Mouse (Mus musculus): ENCODE data around the gene Rassf1. TPM values are rescaled to one million over a fixed set of nuclear protein-coding genes. Genes with fewer than 3 reads are reported as not detected.

Gene Rassf1
- polyA plus RNA-seq, 1 experiment = 63.4 TPM

DNA sequence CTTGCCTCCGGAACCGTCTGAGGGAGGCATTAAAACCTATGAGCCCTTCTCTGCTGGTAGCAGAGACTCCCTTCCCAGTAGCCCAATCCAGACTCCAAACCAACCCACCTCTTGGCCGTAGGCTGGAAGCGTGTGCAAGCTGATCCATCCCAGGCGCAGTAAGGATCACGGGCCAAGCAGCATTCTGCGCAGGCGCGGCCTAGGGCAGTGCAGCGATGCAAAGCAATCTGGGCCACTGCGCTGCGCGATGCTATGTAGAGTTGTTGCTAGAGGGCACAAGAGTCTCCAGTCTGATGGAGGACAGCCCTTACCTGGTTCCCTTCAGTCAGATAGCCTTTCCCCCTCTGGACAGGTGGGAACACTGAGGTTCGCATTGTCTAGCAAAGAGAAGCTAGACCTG, 48.5 kb downstream of the Rassf1 start:
- peaks cover 15% of the 10 kb centered on the region for H3K4me1 ChIP-seq (ENCODE audit: control insufficient read depth, insufficient read depth, low read length)
- peak overlapping the region; percentile 23 for H3K4me3 ChIP-seq (ENCODE audit: control insufficient read depth, low read depth, low read length)
- no peak overlapping the region for H3K27ac ChIP-seq (ENCODE audit: control insufficient read depth, insufficient read depth, low read depth, low read length)
- no peaks in the 10 kb centered on the region for H3K36me3 ChIP-seq (ENCODE audit: control insufficient read depth, insufficient read depth, low read length)
- TF ChIP-seq CTCF (IDR thresholded peaks at IDR 0.05; ENCODE audit: control insufficient read depth, insufficient read depth, insufficient replicate concordance, low read depth, low read length) (no peak), POLR2A (IDR thresholded peaks at IDR 0.05; ENCODE audit: control insufficient read depth, low read depth, low read length) (no peak)
- H3K27me3 ChIP-seq (ENCODE audit: control insufficient read depth, insufficient read depth, low read length) = no peaks in the 10 kb centered on the region

DNA sequence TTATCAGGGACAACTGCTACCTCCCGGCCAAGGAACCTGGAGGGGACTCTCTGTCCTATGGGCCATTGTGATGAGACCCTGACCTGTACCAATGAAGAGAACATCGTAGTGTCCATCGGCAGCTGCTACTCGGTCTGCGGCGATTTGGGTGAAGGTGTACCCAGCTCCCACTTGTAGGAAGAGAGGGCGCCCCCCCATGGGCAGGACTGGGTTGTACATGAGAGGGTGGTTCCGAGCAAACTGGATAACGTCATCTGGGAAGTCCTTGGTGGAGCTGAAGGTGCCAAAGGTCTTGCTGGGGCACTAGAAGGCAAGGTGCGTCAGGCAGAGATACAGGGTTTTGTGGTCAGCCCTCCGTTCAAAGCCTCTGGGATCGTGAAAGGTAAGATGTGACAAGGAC, 49.4 kb downstream of the Rassf1 start:
- no peak overlapping the region for H3K27ac ChIP-seq (ENCODE audit: control insufficient read depth, insufficient read depth, low read depth, low read length)
- TF ChIP-seq POLR2A (IDR thresholded peaks at IDR 0.05; ENCODE audit: control insufficient read depth, low read depth, low read length) (no peak), CTCF (IDR thresholded peaks at IDR 0.05; ENCODE audit: control insufficient read depth, insufficient read depth, insufficient replicate concordance, low read depth, low read length) (peak; percentile 22; the same call in 1 of the 2 replicates)
- H3K27me3 ChIP-seq (ENCODE audit: control insufficient read depth, insufficient read depth, low read length) = no peaks in the 10 kb centered on the region
- H3K4me3 ChIP-seq (ENCODE audit: control insufficient read depth, low read depth, low read length) = no peak overlapping the region
- H3K36me3 ChIP-seq (ENCODE audit: control insufficient read depth, insufficient read depth, low read length) = no peaks in the 10 kb centered on the region
- H3K4me1 ChIP-seq (ENCODE audit: control insufficient read depth, insufficient read depth, low read length) = peaks cover 15% of the 10 kb centered on the region

GRCm38 (mm10) chr9:107601275-107601674, 49.9 kb downstream of the Rassf1 start:
- TF ChIP-seq POLR2A (IDR thresholded peaks at IDR 0.05; ENCODE audit: control insufficient read depth, low read depth, low read length) (no peak), CTCF (IDR thresholded peaks at IDR 0.05; ENCODE audit: control insufficient read depth, insufficient read depth, insufficient replicate concordance, low read depth, low read length) (no peak)
- H3K4me1 ChIP-seq (ENCODE audit: control insufficient read depth, insufficient read depth, low read length) = peaks cover 15% of the 10 kb centered on the region
- H3K36me3 ChIP-seq (ENCODE audit: control insufficient read depth, insufficient read depth, low read length) = no peaks in the 10 kb centered on the region
- no peak overlapping the region for H3K27ac ChIP-seq (ENCODE audit: control insufficient read depth, insufficient read depth, low read depth, low read length)
- H3K4me3 ChIP-seq (ENCODE audit: control insufficient read depth, low read depth, low read length) = no peak overlapping the region
- H3K27me3 ChIP-seq (ENCODE audit: control insufficient read depth, insufficient read depth, low read length) = no peaks in the 10 kb centered on the region

GRCm38 (mm10) chr9:107602068-107602648, 50.8 kb downstream of the Rassf1 start:
- TF ChIP-seq POLR2A (IDR thresholded peaks at IDR 0.05; ENCODE audit: control insufficient read depth, low read depth, low read length) = no peak
- TF ChIP-seq CTCF (IDR thresholded peaks at IDR 0.05; ENCODE audit: control insufficient read depth, insufficient read depth, insufficient replicate concordance, low read depth, low read length) = peak; percentile 97

DNA sequence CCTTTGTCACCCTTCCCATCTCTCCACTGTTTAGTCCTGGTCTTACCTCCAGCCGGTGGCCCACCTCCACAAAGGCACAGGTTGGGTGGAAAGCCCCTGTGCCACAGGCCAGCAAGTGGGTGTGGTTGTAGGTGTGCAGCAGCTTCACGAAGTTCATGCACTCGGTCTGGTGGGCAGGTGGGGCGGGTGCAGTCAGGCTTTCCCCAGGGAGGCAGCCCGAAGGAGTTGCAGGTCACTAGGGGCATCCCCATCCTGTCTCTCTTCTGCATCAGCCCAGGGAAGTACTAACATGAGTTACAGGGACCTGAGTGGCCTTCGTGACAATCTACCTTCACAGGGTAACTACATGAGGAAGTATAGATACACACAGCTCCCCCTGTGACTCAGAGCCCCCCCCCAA, 51.9 kb downstream of the Rassf1 start:
- Histone ChIP-seq H3K36me3 (ENCODE audit: control insufficient read depth, insufficient read depth, low read length) (no peaks in the 10 kb centered on the region), H3K27ac (ENCODE audit: control insufficient read depth, insufficient read depth, low read depth, low read length) (no peak overlapping the region), H3K27me3 (ENCODE audit: control insufficient read depth, insufficient read depth, low read length) (no peaks in the 10 kb centered on the region), H3K4me3 (ENCODE audit: control insufficient read depth, low read depth, low read length) (peak overlapping the region; percentile 51), H3K4me1 (ENCODE audit: control insufficient read depth, insufficient read depth, low read length) (peaks cover 15% of the 10 kb centered on the region)
- TF ChIP-seq CTCF (IDR thresholded peaks at IDR 0.05; ENCODE audit: control insufficient read depth, insufficient read depth, insufficient replicate concordance, low read depth, low read length) (no peak), POLR2A (IDR thresholded peaks at IDR 0.05; ENCODE audit: control insufficient read depth, low read depth, low read length) (no peak)

More at GRCm38 (mm10) chr9:107602068-107602648, 50.8 kb downstream of the Rassf1 start:
- H3K27me3 ChIP-seq (ENCODE audit: control insufficient read depth, insufficient read depth, low read length) = no peaks in the 10 kb centered on the region
- no peak overlapping the region for H3K27ac ChIP-seq (ENCODE audit: control insufficient read depth, insufficient read depth, low read depth, low read length)
- no peak overlapping the region for H3K4me3 ChIP-seq (ENCODE audit: control insufficient read depth, low read depth, low read length)
- no peaks in the 10 kb centered on the region for H3K36me3 ChIP-seq (ENCODE audit: control insufficient read depth, insufficient read depth, low read length)
- H3K4me1 ChIP-seq (ENCODE audit: control insufficient read depth, insufficient read depth, low read length) = peaks cover 15% of the 10 kb centered on the region

GRCm38 (mm10) chr9:107605041-107605661, 53.8 kb downstream of the Rassf1 start:
- no peak overlapping the region for H3K27ac ChIP-seq (ENCODE audit: control insufficient read depth, insufficient read depth, low read depth, low read length)

DNA sequence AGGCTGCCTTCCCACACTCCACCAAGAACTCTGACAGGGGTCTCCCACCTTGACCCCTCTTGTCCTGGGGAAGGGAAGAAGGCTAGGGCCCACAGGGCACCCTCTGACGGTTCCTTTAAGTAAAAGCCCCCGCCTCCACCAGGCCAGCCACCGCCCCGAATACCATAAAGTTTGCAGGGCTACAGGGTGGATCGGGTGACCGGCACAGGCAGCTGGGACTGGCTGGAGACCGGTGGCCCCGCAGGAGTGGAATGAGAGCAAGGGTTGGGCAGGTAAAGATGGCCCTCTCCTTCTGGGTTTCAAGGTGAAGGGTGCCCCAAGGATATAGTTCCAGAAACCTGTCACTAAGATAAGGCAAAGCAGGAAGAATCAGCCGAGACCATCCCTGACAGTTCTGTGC, 55.2 kb downstream of the Rassf1 start:
- TF ChIP-seq CTCF (IDR thresholded peaks at IDR 0.05; ENCODE audit: control insufficient read depth, insufficient read depth, insufficient replicate concordance, low read depth, low read length) (no peak), POLR2A (IDR thresholded peaks at IDR 0.05; ENCODE audit: control insufficient read depth, low read depth, low read length) (no peak)
- H3K4me1 ChIP-seq (ENCODE audit: control insufficient read depth, insufficient read depth, low read length) = peaks cover 9% of the 10 kb centered on the region
- H3K27me3 ChIP-seq (ENCODE audit: control insufficient read depth, insufficient read depth, low read length) = no peaks in the 10 kb centered on the region
- no peaks in the 10 kb centered on the region for H3K36me3 ChIP-seq (ENCODE audit: control insufficient read depth, insufficient read depth, low read length)
- no peak overlapping the region; the same call in 1 of the 2 replicates for H3K4me3 ChIP-seq (ENCODE audit: control insufficient read depth, low read depth, low read length)
- no peak overlapping the region for H3K27ac ChIP-seq (ENCODE audit: control insufficient read depth, insufficient read depth, low read depth, low read length)

More at GRCm38 (mm10) chr9:107605041-107605661, 53.8 kb downstream of the Rassf1 start:
- Histone ChIP-seq H3K4me1 (ENCODE audit: control insufficient read depth, insufficient read depth, low read length) (peaks cover 7% of the 10 kb centered on the region), H3K36me3 (ENCODE audit: control insufficient read depth, insufficient read depth, low read length) (no peaks in the 10 kb centered on the region), H3K4me3 (ENCODE audit: control insufficient read depth, low read depth, low read length) (peak overlapping the region; percentile 51), H3K27me3 (ENCODE audit: control insufficient read depth, insufficient read depth, low read length) (no peaks in the 10 kb centered on the region)
- TF ChIP-seq POLR2A (IDR thresholded peaks at IDR 0.05; ENCODE audit: control insufficient read depth, low read depth, low read length) (no peak), CTCF (IDR thresholded peaks at IDR 0.05; ENCODE audit: control insufficient read depth, insufficient read depth, insufficient replicate concordance, low read depth, low read length) (no peak)

Measured in testis, adult 2 months (tissue).